Mouse (Mus musculus): ENCODE results near the gene Zfp345. TPM values are rescaled to one million over a fixed set of nuclear protein-coding genes. Genes with fewer than 3 reads are reported as not detected.

Gene Zfp345
- polyA plus RNA-seq (2012; rRNA removed) = not detected in 2 replicates

GRCm38 (mm10) chr2:150484939-150485778 lies at the start of gene Zfp345:
Gene Zfp345, minus strand, starts transcription at chr2:150485091.

GRCm38 (mm10) chr2:150451180-150451919 lies 33.5 kb downstream of the Zfp345 start, which contains the start of gene Zfp442:
Gene Zfp442, minus strand, starts transcription at chr2:150451486.

Other genes starting within 250 kb of the Zfp345 start
- not detected in 2 replicates for gene Gm21994, start 229.5 kb downstream of the Zfp345 start, polyA plus RNA-seq (2012; rRNA removed)
- gene Gm14124, start 227.6 kb downstream of the Zfp345 start, polyA plus RNA-seq (2012; rRNA removed) = not detected in 2 replicates
- not detected in 2 replicates for gene Gm10130, start 161.4 kb downstream of the Zfp345 start, polyA plus RNA-seq (2012; rRNA removed)
- not detected in 2 replicates for gene 3300002I08Rik, start 122.3 kb downstream of the Zfp345 start, polyA plus RNA-seq (2012; rRNA removed)
- gene Zfp442, start 33.6 kb downstream of the Zfp345 start, polyA plus RNA-seq (2012; rRNA removed) = not detected in 2 replicates
- 0.41 and 1.0 TPM in 2 replicates for gene Cst7, start 85.3 kb upstream of the Zfp345 start, polyA plus RNA-seq (2012; rRNA removed)
- 11.2 and 16.8 TPM in 2 replicates for gene Apmap, start 123.5 kb upstream of the Zfp345 start, polyA plus RNA-seq (2012; rRNA removed)
- gene Acss1, start 183.4 kb upstream of the Zfp345 start, polyA plus RNA-seq (2012; rRNA removed) = 127 and 219 TPM in 2 replicates
- not detected in 2 replicates for gene Vsx1, start 204.3 kb upstream of the Zfp345 start, polyA plus RNA-seq (2012; rRNA removed)